Mouse (Mus musculus) ES-E14 (cell line): ENCODE measurements around the gene Sema6b.

Experiments
- CHD2 ChIP-seq: IDR thresholded peaks from 2 replicates; pipeline ENCODE4 v1.6.1; 2014; ENCODE audit warnings: mild to moderate bottlenecking, low read depth, low read length, inconsistent platforms
- MAFK ChIP-seq: IDR thresholded peaks from 2 replicates; pipeline ENCODE4 v1.6.1; 2014; ENCODE audit warnings: mild to moderate bottlenecking, low read depth, low read length, inconsistent platforms; ENCODE audit not compliant: insufficient read depth
- ZC3H11A ChIP-seq: IDR thresholded peaks from 2 replicates; pipeline ENCODE4 v1.6.1; 2012; ENCODE audit warnings: low read depth, mild to moderate bottlenecking, inconsistent platforms, low read length, borderline replicate concordance
- ZNF384 ChIP-seq: IDR thresholded peaks from 2 replicates; pipeline ENCODE4 v1.6.1; 2012; ENCODE audit warnings: low read depth, low read length, inconsistent platforms

- TF ChIP-seq ZC3H11A (no peak), CHD2 (no peak), ZNF384 (no peak), MAFK (no peak)
Observed at GRCm38 (mm10) chr17:56165671-56166070, 25.5 kb upstream of the Sema6b start.
